ENCODE assay signal across 21 mouse cellular contexts in the genomic region with DNA sequence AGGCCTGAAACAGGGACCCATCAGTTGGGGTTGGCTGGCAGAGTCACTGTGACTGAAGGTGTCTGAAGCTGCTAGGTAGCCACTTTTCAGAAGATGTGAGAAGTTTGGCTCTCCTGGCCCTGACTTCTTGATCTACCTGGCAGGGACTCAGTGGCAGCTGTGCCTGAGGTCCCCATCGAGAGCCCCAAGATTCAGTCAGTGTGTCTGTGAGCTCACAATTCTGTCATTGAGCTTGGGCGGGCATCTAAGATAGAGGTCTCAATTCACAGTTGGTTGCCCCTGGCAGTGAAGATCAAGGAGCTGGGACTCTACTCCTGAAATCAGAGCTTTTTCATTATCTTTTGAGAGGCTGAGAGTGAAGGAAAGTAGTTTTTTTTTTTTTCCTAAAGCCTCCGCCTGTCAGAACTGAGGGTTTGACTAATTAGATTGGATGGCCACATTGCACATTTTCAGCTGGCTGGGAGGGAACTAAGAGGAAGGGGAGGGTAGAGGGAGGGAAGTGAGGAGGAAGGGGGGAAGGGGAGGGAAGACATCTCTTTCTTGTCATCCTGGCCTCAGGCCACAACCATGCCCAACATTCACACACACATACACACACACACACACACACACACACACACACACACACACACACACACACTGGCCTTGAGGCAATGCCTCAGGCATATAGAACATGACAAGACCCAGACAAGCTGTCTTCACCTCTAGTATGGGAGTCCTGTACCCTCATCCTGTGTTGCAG.
A peak's percentile ranks its signal among the peaks of the same experiment; 100 is the strongest.
DNase-seq lines count a peak whose midpoint lies in the region; ATAC-seq and TF ChIP-seq lines count a peak whose summit lies in the region.
"Had no signal": no experiment of that assay in that cellular context is flagged by ENCODE, and none has a peak within 500 bp of the region (broad histone marks: within the 10 kb centered on the region; RNA-seq: fewer than 3 reads in every experiment).

No protein-coding gene starts in this region.

- H3K4me1 ChIP-seq in hindbrain, embryonic 12.5 days, result peaks cover 28% of the 10 kb centered on the region
- H3K4me1 ChIP-seq in midbrain, embryonic 15.5 days, result peaks cover 49% of the 10 kb centered on the region
- H3K4me1 ChIP-seq in embryonic facial prominence, embryonic 10.5 days, result no peaks in the 10 kb centered on the region
- H3K4me1 ChIP-seq: kidney, embryonic 15.5 days had no signal

- intact Hi-C loops in heart, postnatal 10 days (cut with DNase I), result no loop called here

- TF ChIP-seq CTCF in brain, embryonic 14.5 days (IDR thresholded peaks at IDR 0.05; ENCODE audit: borderline replicate concordance, extremely low read depth, insufficient read depth, insufficient read length), result no peak

- ATAC-seq in hindbrain, embryonic 12.5 days (ENCODE audit: low FRiP score), result peak; percentile 55; the same call in 1 of the 2 replicates
- ATAC-seq in midbrain, embryonic 15.5 days (replicated peaks), result peak; percentile 45
- ATAC-seq in erythroid progenitor cell, adult 5-6 weeks (replicated peaks; ENCODE audit: low FRiP score, poor library complexity, severe bottlenecking), result no peak
- ATAC-seq: activated CD4-positive, CD25-positive, alpha-beta regulatory T cell, adult 4 months; intestine, postnatal 0 days had no signal

- no peak overlapping the region for H3K9ac ChIP-seq in hindbrain, embryonic 12.5 days
- no peak overlapping the region for H3K9ac ChIP-seq in midbrain, embryonic 15.5 days
- H3K9ac ChIP-seq: kidney, embryonic 15.5 days; limb, embryonic 13.5 days; liver, embryonic 14.5 days had no signal

- H3K36me3 ChIP-seq in hindbrain, embryonic 12.5 days, result no peaks in the 10 kb centered on the region
- no peaks in the 10 kb centered on the region for H3K36me3 ChIP-seq in midbrain, embryonic 15.5 days (replicated peaks)
- no peaks in the 10 kb centered on the region for H3K36me3 ChIP-seq in embryonic facial prominence, embryonic 10.5 days (replicated peaks)
- H3K36me3 ChIP-seq: G1E; kidney, embryonic 15.5 days; limb, embryonic 13.5 days had no signal

- no peak overlapping the region for H3K4me3 ChIP-seq in hindbrain, embryonic 12.5 days
- no peak overlapping the region for H3K4me3 ChIP-seq in midbrain, embryonic 15.5 days
- H3K4me3 ChIP-seq in embryonic facial prominence, embryonic 10.5 days, result no peak overlapping the region
- H3K4me3 ChIP-seq: gastrocnemius, adult 2 months; kidney, embryonic 15.5 days; limb, embryonic 13.5 days had no signal

- 48% methylated on average over 3 of the region's 3 CpGs for WGBS in hindbrain, embryonic 12.5 days
- WGBS in midbrain, embryonic 15.5 days, result 10% methylated on average over 3 of the region's 3 CpGs
- whole genome bisulfite sequencing in embryonic facial prominence, embryonic 10.5 days, result 54% methylated on average over 3 of the region's 3 CpGs

- TF ChIP-seq POLR2A in brain, embryonic 14.5 days (IDR thresholded peaks at IDR 0.05; ENCODE audit: borderline replicate concordance, extremely low read depth, insufficient read depth, insufficient read length, poor library complexity, severe bottlenecking), result no peak

- H3K27ac ChIP-seq in hindbrain, embryonic 12.5 days, result peak overlapping the region; percentile 70
- peak overlapping the region; percentile 69 for H3K27ac ChIP-seq in midbrain, embryonic 15.5 days
- no peak overlapping the region for H3K27ac ChIP-seq in embryonic facial prominence, embryonic 10.5 days (replicated peaks)
- H3K27ac ChIP-seq: gastrocnemius, adult 2 months; kidney, embryonic 15.5 days; limb, embryonic 13.5 days; liver, embryonic 14.5 days; macrophage had no signal

- no peak overlapping the region for H3K4me2 ChIP-seq in hindbrain, embryonic 12.5 days (replicated peaks)
- no peak overlapping the region for H3K4me2 ChIP-seq in midbrain, embryonic 15.5 days
- H3K4me2 ChIP-seq: kidney, embryonic 15.5 days; limb, embryonic 13.5 days had no signal

- H3K27me3 ChIP-seq in hindbrain, embryonic 12.5 days, result no peaks in the 10 kb centered on the region
- no peaks in the 10 kb centered on the region for H3K27me3 ChIP-seq in midbrain, embryonic 15.5 days (replicated peaks)
- H3K27me3 ChIP-seq in embryonic facial prominence, embryonic 10.5 days (replicated peaks; ENCODE audit: low read depth, poor library complexity, severe bottlenecking), result no peaks in the 10 kb centered on the region
- H3K27me3 ChIP-seq: kidney, embryonic 15.5 days; limb, embryonic 13.5 days had no signal

- peak; percentile 78 for DNase-seq in heart, adult 11 months
- DNase-seq in heart, postnatal 10 days, result no peak
- DNase-seq in brain, embryonic 14.5 days (ENCODE audit: low read depth), result peak; percentile 84
- no peak for DNase-seq in urinary bladder, postnatal 10 days (ENCODE audit: low spot score)
- DNase-seq in embryonic facial prominence, embryonic 10.5 days (ENCODE audit: low spot score), result no peak
- DNase-seq: adrenal gland, postnatal 14 days; cerebellum, adult 11 months; cerebellum, postnatal 10 days; gastrocnemius, adult 2 months; heart, adult 18-20 months; thymus, postnatal 25 days had no signal

- no peaks in the 10 kb centered on the region for H3K9me3 ChIP-seq in hindbrain, embryonic 12.5 days (replicated peaks)
- H3K9me3 ChIP-seq in midbrain, embryonic 15.5 days, result no peaks in the 10 kb centered on the region
- no peaks in the 10 kb centered on the region for H3K9me3 ChIP-seq in embryonic facial prominence, embryonic 10.5 days
- H3K9me3 ChIP-seq: G1E; kidney, embryonic 15.5 days; limb, embryonic 13.5 days had no signal

Comparison
In these comparisons a context has a peak if more than half of its experiments do, and no peak if none do; other contexts are left out.
1. DNase-seq: peak in heart, adult 11 months (single experiment) and brain, embryonic 14.5 days (single experiment); none in heart, postnatal 10 days (0 of 2), urinary bladder, postnatal 10 days (single experiment) and embryonic facial prominence, embryonic 10.5 days (single experiment).